Mouse (Mus musculus): ENCODE measurements at regions not wholly inside any gene's neighbourhood (a gene's known extent, or its start where the extent isn't known, plus 50 kb on each side); places are given as distances from the start of the nearest gene placed in this dataset.

DNA sequence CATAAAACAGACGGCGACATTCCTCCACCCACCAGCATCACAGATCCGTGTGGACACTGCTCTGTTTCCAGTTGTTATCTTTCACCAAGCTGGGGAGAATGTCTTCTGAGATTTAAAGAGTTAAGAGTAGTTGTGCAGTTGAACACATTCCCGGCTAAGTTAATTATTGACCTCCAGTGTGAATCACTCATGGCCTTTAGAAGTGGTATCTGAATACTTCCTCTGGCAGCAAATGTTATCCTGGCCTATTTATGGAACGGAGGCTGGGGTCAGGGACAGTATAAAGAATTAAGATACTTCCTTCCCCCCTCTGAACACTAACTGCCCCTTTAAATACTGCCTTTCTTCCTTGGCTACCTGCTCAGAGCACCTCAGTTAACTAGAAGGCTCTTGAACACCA lies 115.9 kb downstream of the Cd24a start:
- H3K27me3 ChIP-seq (ENCODE audit: control insufficient read depth, insufficient read depth, low read length), result no peaks in the 10 kb centered on the region
- H3K4me1 ChIP-seq (ENCODE audit: control insufficient read depth, insufficient read depth, low read length), result peaks cover 9% of the 10 kb centered on the region
- peak; percentile 88 for DNase-seq (ENCODE audit: extremely low read depth, low read depth, low spot score)
- no peaks in the 10 kb centered on the region for H3K36me3 ChIP-seq (ENCODE audit: control insufficient read depth, insufficient read depth, low read length)
- WGBS, result 23% methylated on average over 5 of the region's 5 CpGs
- no peak overlapping the region for H3K9ac ChIP-seq (ENCODE audit: low read depth, low read length)
- H3K79me2 ChIP-seq (ENCODE audit: control insufficient read depth, insufficient read depth, low read length), result no peaks in the 10 kb centered on the region
- H3K4me3 ChIP-seq (ENCODE audit: insufficient read depth, low read depth, low read length), result no peak overlapping the region
- H3K27ac ChIP-seq (replicated peaks; ENCODE audit: insufficient read depth, low read depth, low read length), result 0 out of 2 replicates have a peak overlapping the region, but pooled peaks have one; percentile 18
- TF ChIP-seq POLR2A (IDR thresholded peaks at IDR 0.05; ENCODE audit: extremely low read depth, insufficient read depth, low read length), result no peak

DNA sequence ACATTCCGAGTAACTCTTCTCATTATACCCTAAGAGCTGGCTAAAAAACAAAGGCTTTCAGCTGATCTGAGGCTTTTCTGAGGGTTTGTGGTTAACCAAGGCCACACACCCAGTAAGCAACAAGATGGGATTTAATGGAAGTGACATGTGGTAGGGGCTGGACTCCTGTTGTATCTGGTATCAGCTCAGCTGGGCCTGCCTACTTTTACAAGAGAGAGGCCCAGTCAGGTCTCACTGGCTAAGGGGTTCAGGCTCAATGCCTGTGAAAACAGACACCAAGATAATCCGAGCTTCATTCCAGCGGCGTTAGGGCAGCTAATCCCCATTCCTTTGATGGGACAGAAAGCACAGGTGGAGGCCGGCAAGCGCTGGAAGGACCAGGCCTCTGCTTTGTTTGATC lies 116.4 kb downstream of the Cd24a start:
- TF ChIP-seq POLR2A (IDR thresholded peaks at IDR 0.05; ENCODE audit: extremely low read depth, insufficient read depth, low read length) (no peak), CTCF (IDR thresholded peaks at IDR 0.05; ENCODE audit: low read depth, low read length) (no peak)

DNA sequence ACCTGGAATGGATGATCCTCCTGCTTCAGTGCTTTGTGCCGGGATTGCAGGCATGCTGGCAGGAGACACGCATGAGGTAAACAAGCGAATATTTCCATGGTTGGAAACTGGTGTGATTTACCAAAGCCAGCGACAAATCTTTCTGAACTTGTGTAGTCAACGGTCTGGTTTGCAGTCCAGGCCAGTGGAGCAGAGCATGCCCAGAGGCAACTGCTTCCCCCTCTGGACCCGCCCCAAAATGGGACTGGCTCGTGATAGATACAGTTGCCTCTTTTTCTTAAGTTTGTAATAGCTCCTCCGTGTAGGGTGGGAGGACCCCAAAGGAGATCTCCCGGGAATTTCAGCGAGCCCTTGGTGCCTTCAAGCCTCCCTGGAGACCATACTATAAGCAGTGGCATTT lies 117.4 kb downstream of the Cd24a start:
- DNase-seq (ENCODE audit: extremely low read depth, low read depth, low spot score), result no peak
- Histone ChIP-seq H3K36me3 (ENCODE audit: control insufficient read depth, insufficient read depth, low read length) (no peaks in the 10 kb centered on the region), H3K79me2 (ENCODE audit: control insufficient read depth, insufficient read depth, low read length) (no peaks in the 10 kb centered on the region), H3K27ac (replicated peaks; ENCODE audit: insufficient read depth, low read depth, low read length) (no peak overlapping the region), H3K9ac (ENCODE audit: low read depth, low read length) (no peak overlapping the region), H3K4me3 (ENCODE audit: insufficient read depth, low read depth, low read length) (no peak overlapping the region), H3K4me1 (ENCODE audit: control insufficient read depth, insufficient read depth, low read length) (peaks cover 10% of the 10 kb centered on the region), H3K27me3 (ENCODE audit: control insufficient read depth, insufficient read depth, low read length) (no peaks in the 10 kb centered on the region)
- no peak for TF ChIP-seq CTCF (IDR thresholded peaks at IDR 0.05; ENCODE audit: low read depth, low read length)
- TF ChIP-seq POLR2A (IDR thresholded peaks at IDR 0.05; ENCODE audit: extremely low read depth, insufficient read depth, low read length), result no peak
- WGBS, result 90% methylated on average over 10 of the region's 10 CpGs

More for the DNA sequence above, 116.4 kb downstream of the Cd24a start:
- Histone ChIP-seq H3K4me3 (ENCODE audit: insufficient read depth, low read depth, low read length) (no peak overlapping the region), H3K36me3 (ENCODE audit: control insufficient read depth, insufficient read depth, low read length) (no peaks in the 10 kb centered on the region), H3K79me2 (ENCODE audit: control insufficient read depth, insufficient read depth, low read length) (no peaks in the 10 kb centered on the region), H3K27me3 (ENCODE audit: control insufficient read depth, insufficient read depth, low read length) (no peaks in the 10 kb centered on the region), H3K27ac (replicated peaks; ENCODE audit: insufficient read depth, low read depth, low read length) (peak overlapping the region; percentile 0; the same call in 1 of the 2 replicates), H3K4me1 (ENCODE audit: control insufficient read depth, insufficient read depth, low read length) (peaks cover 9% of the 10 kb centered on the region), H3K9ac (ENCODE audit: low read depth, low read length) (no peak overlapping the region)
- 54% methylated on average over 6 of the region's 6 CpGs for WGBS
- DNase-seq (ENCODE audit: extremely low read depth, low read depth, low spot score), result no peak

DNA sequence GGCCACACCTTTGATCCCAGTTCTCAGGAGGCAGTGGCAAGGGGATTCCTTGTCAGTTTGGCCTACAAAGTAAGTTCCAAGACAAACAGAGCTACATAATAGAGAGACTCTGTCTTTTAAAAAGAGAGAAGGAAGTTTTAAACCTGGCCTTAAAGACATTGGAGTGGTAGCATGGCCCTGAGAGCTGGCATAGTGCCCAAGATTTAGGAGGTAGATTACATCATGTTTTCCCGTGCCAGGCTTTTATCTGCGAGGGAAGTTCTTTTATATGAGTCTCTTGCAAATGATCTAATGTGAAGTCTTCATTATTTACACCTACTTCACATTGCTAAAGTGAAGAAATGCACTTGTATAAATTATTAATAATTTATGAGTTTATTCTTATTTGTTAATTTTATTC lies 119.8 kb downstream of the Cd24a start:
- Histone ChIP-seq H3K36me3 (ENCODE audit: control insufficient read depth, insufficient read depth, low read length) (no peaks in the 10 kb centered on the region), H3K27me3 (ENCODE audit: control insufficient read depth, insufficient read depth, low read length) (no peaks in the 10 kb centered on the region), H3K9ac (ENCODE audit: low read depth, low read length) (no peak overlapping the region), H3K27ac (replicated peaks; ENCODE audit: insufficient read depth, low read depth, low read length) (no peak overlapping the region), H3K4me3 (ENCODE audit: insufficient read depth, low read depth, low read length) (no peak overlapping the region), H3K4me1 (ENCODE audit: control insufficient read depth, insufficient read depth, low read length) (peaks cover 18% of the 10 kb centered on the region), H3K79me2 (ENCODE audit: control insufficient read depth, insufficient read depth, low read length) (no peaks in the 10 kb centered on the region)
- no peak for DNase-seq (ENCODE audit: extremely low read depth, low read depth, low spot score)
- 22% methylated on average over 2 of the region's 2 CpGs for WGBS
- TF ChIP-seq CTCF (IDR thresholded peaks at IDR 0.05; ENCODE audit: low read depth, low read length), result no peak
- no peak for TF ChIP-seq POLR2A (IDR thresholded peaks at IDR 0.05; ENCODE audit: extremely low read depth, insufficient read depth, low read length)

DNA sequence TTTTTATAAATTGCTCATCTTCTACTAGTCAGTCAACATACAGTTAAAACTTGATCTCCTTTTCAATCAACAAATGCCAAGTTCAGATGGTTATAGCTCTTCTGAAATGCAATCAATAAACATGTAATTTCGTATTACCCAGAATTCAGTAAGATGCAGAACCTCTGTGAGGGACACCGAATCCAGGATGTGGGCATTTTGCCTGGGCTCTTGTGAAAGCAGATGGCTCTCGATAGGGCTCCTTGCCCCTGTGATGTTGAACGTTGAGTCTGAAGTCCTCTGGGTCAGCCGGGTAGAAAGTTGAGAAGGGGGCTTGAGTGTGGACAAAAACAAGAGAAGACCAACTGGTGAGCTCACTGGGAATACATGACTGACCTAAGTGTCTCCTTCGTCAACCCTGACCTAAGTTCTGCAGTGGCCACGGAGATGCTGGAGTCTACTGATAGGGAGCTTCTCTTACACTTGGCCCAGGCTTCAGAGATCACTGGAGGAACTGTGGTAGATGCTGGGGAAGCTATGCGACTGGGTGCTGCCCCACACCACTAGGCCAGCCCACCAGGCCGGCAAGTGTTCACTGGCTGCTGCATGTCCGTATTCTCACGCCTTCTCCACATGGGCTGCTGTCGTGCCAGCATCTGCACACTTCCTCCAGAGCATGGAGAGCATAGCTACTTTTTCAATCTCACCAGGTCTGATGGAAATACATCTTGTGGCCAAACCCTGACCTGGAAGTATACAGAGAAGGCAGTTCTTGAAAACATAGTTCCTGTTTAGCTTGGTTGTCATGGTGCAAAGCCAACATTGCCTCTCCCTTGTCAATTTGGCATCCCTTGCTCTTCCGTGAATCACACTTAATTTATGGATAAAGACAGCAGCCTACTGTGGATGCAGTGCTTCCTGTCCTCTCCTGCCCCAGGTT lies 122.5 kb downstream of the Cd24a start:
- WGBS, result 61% methylated on average over 13 of the region's 13 CpGs

DNA sequence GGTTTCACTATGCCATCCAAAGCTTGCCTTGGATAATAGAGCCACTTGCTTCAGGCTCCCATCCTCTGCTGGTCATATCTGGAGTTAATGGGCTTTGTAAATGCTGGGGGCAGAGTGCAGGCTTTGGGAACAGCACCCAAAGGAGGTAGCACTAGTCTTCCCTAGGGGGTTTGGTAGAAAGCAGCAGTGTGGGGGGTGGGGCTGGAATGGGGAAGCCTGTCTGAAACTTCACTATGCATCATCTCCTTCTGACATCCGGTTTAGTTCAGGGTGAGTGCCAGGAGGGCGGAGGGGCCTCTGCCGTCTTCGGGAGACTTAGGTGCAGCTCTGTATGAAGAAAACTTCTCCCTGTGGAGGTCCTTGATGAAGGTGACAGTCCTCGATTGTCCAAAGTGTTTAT lies 124.8 kb downstream of the Cd24a start:
- H3K27ac ChIP-seq (replicated peaks; ENCODE audit: insufficient read depth, low read depth, low read length), result no peak overlapping the region
- TF ChIP-seq POLR2A (IDR thresholded peaks at IDR 0.05; ENCODE audit: extremely low read depth, insufficient read depth, low read length) (no peak), CTCF (IDR thresholded peaks at IDR 0.05; ENCODE audit: low read depth, low read length) (no peak)
- no peak for DNase-seq (ENCODE audit: extremely low read depth, low read depth, low spot score)
- peaks cover 11% of the 10 kb centered on the region for H3K4me1 ChIP-seq (ENCODE audit: control insufficient read depth, insufficient read depth, low read length)
- no peaks in the 10 kb centered on the region for H3K36me3 ChIP-seq (ENCODE audit: control insufficient read depth, insufficient read depth, low read length)
- H3K4me3 ChIP-seq (ENCODE audit: insufficient read depth, low read depth, low read length), result no peak overlapping the region
- H3K9ac ChIP-seq (ENCODE audit: low read depth, low read length), result no peak overlapping the region
- WGBS, result 75% methylated on average over 5 of the region's 5 CpGs
- no peaks in the 10 kb centered on the region for H3K79me2 ChIP-seq (ENCODE audit: control insufficient read depth, insufficient read depth, low read length)
- H3K27me3 ChIP-seq (ENCODE audit: control insufficient read depth, insufficient read depth, low read length), result no peaks in the 10 kb centered on the region

More for the DNA sequence above, 122.5 kb downstream of the Cd24a start:
- H3K27me3 ChIP-seq (ENCODE audit: control insufficient read depth, insufficient read depth, low read length), result no peaks in the 10 kb centered on the region
- H3K4me1 ChIP-seq (ENCODE audit: control insufficient read depth, insufficient read depth, low read length), result peaks cover 8% of the 10 kb centered on the region
- peak; percentile 66 for DNase-seq (ENCODE audit: extremely low read depth, low read depth, low spot score)
- no peaks in the 10 kb centered on the region for H3K79me2 ChIP-seq (ENCODE audit: control insufficient read depth, insufficient read depth, low read length)
- no peak overlapping the region for H3K27ac ChIP-seq (replicated peaks; ENCODE audit: insufficient read depth, low read depth, low read length)
- H3K9ac ChIP-seq (ENCODE audit: low read depth, low read length), result no peak overlapping the region
- TF ChIP-seq POLR2A (IDR thresholded peaks at IDR 0.05; ENCODE audit: extremely low read depth, insufficient read depth, low read length) (no peak), CTCF (IDR thresholded peaks at IDR 0.05; ENCODE audit: low read depth, low read length) (no peak)
- H3K36me3 ChIP-seq (ENCODE audit: control insufficient read depth, insufficient read depth, low read length), result no peaks in the 10 kb centered on the region
- no peak overlapping the region for H3K4me3 ChIP-seq (ENCODE audit: insufficient read depth, low read depth, low read length)
